Mouse (Mus musculus) gastrocnemius, postnatal 14 days (tissue): ENCODE data around the gene Gramd4. TPM values are rescaled to one million over a fixed set of nuclear protein-coding genes. Genes with fewer than 3 reads are reported as not detected.
"Not testable (repeated sequence)": the region's sequence is repeated elsewhere in the genome, so short reads cannot be mapped to it uniquely, and the experiment has no call there.

Source experiments
- DNase-seq: peaks from one replicate; pipeline ENCODE4 v3.0.0; 2021; ENCODE audit warnings: mixed read lengths
- intact Hi-C: fragments of 180-260 bp; cut with DNase I; formaldehyde crosslinking; loops from one replicate; pipeline ENCODE4 v1.15.1; 2025; ENCODE audit warnings: low total_unique reads
- total RNA-seq, 2 experiments: library from RNA; stranded (reverse); gene quantifications; 2 replicates each; pipeline ENCODE4 v1.2.3; 2021

Gramd4 gene
- total RNA-seq, 2 experiments from 2014 or later = 7.2 to 8.2 TPM

DNA sequence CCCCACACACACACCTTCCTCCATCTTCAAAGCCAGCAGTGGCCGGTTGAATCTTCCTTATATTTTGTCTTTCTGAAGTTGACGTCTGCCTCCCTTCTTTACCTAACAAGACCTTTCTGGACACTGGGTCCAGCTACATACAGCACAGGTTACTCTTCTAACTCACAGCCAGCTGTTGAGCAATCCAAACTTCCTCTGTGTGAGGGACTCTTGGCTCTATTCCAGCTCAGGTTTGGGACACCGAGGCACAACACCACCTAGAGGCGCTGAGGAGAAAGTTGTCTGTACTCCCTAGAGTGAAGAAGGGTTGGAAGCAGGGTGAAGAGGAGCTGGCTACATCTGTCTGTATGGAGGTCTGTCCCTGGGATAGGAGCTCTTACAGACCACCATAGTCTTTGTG is 15.1 kb upstream of the Gramd4 start:
- intact Hi-C loops = no loop called here
- DNase-seq = no peak

DNA sequence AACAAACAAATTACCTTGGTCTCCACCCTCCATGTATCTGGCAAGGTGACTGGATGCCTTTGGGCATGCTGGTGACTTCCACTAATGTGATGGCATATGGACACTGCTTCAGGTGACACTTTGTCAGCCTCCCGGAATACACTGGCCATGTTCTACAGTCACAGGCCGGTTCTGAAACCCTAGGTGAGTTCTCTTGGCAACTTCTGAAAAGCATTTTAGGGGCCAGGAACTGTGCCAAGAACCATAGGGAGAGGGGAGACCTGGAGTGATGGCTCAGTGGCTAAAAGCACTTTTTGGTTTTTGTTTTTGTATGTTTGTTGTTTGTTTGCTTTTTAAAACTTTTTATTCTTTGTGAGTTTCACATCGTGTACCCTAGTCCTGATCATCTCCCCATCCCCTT is 8.0 kb upstream of the Gramd4 start:
- intact Hi-C loops = no loop called here
- DNase-seq = no peak

DNA sequence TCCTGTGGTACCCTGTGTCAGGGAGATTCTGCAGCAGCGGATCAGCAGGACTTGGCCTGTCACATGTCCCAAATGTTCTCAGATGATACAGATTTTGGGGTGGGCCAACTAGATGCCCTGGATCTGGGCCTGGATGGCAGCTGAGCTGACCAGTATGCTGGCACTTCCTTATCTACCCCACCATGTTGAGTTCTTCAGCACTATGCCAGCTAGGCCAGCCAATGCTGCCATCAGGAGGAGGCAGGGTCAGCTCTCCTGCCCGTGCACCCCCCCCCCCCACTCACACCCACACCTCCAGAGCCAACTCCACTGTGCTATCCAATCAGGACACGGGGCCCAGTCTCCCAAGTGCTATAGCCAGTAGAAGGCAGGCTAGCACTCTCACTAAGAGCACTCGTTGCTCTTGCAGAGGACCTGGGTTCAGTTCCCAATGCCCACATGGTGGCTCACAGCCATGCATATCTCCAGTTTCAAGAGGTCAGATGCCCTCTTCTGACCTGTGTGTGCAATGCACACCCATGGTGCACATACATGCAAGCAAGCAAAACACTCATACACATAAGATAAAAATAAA is 7.2 kb upstream of the Gramd4 start:
- intact Hi-C loops = no loop called here
- DNase-seq = no peak

DNA sequence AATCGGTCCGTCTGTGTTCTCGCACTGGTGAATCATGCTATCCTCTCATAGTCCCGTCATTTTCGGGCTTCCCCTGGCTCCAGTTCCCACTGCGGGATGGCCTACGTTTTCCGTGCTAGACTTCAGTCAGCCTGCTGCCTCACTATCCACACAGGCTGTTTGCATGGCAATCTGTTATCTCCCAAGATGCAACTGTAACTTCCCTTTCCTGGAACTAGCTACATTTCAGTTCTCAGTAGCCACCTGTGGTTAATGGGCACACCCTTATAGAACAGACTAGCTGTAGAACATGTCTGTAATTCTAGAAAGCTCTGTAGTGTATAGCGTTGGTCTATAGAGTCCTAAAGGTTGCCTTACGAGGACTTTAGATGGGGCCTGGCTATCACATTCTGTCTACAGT is 6.3 kb upstream of the Gramd4 start:
- DNase-seq = no peak
- intact Hi-C loops = no loop called here

DNA sequence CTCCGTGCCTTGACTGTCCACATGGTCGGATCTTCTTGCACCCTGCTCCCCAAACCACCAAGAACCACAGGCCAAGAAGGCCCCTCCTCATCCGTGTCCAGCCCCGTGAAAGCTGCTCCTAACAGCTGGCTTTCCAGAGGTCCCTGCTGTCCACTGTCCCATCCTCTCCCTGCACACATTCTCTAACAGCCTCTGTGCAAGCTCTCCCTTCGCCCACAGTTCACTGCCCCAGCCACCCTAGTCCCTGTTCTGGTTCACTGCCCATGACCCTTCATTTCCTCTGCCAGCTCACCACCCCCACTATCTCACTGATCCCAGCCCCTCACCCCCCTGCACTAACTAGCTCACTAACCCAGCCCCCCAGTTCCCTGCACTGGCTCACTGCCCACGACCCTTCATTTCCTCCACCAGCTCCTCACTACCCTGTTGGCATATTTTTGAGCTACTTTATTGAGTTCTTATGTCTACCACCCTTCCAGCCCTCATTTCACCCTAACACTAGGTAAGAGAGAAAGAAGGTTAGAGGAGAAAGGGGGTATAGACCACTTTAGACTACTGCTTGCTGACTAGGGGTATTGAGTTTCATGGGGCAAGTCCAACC is 5.5 kb upstream of the Gramd4 start:
- no peak for DNase-seq
- intact Hi-C loops = no loop called here

DNA sequence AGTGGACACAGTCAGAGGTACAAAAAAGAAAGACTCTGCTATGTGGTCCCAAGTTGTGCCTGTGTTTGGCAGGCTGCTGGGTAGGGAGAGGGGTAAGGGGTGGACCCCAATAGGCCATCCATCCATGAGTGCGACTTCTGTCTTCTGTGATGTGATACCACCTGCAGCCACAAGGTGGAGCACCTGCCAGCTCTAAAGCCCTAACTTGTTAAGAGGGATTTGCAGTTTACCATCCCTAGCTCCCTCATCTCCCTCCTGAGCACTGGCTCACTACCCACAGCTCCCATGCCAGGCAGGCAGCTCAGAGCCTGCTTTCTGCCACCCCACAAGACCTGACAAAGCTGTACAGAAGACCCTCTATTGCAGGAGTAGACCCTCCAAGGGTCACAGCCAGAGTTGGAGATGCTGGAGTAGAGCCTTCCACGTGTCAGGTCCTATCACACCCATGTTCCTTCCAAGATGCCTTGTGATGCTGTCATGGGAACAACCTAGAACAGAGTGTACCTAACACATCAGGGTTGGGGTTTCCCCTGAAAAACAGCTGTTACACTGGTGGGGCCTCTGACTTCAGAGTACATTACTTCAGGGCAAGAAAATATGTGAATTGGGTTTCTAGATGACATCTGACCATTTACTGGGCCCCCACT is 3.5 kb upstream of the Gramd4 start:
- peak; percentile 72 for DNase-seq
- intact Hi-C loops = loop anchor here (2.0 kb wide), 1 partner anchor 71 kb away; no protein-coding TSS in a partner anchor

DNA sequence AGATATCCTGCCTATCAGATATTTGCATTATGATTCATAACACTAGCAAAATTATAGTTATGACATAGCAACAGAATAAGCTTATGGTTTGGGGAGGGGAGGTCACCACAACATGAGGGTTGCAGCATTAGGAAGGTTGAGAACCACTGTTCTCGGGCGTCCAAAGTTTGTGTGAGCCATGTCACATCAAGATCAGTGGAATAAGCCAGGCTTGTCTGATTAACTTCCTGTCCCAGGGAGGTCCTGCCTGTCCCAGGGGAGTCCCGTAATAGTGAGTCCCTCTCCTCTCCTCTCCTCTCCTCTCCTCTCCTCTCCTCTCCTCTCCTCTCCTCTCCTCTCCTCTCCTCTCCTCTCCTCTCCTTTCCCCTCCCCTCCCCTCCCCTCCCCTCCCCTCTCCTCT is 2.6 kb upstream of the Gramd4 start:
- intact Hi-C loops = loop anchor here (2.0 kb wide), 1 partner anchor 70 kb away; no protein-coding TSS in a partner anchor
- DNase-seq = not testable (repeated sequence)

DNA sequence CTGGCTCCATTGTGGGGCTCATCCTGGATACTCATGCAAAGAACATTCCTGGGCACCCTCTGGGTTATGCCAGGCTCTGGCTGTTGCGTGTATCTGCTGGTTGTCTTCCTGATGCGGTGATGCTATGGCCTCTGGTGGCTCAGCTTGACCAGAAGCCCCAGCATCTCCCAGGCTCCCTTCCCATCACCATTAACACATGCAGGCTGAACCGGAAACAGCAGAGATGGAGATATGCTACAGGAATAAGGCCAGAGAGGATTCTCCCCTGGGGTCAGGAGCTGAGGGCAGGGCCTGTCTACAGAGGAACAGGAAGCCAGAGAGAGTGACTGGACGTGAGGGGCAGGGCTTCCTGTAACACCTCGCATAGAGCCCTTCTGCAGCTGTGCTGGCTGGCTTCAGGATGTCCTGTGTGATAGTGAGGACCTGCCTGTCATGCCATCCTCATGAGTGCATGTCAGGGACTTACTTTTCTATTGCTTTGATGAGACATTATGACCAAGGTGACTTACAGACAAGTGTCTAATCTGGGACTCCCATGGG is 1.2 kb upstream of the Gramd4 start:
- intact Hi-C loops = no loop called here
- DNase-seq = no peak

DNA sequence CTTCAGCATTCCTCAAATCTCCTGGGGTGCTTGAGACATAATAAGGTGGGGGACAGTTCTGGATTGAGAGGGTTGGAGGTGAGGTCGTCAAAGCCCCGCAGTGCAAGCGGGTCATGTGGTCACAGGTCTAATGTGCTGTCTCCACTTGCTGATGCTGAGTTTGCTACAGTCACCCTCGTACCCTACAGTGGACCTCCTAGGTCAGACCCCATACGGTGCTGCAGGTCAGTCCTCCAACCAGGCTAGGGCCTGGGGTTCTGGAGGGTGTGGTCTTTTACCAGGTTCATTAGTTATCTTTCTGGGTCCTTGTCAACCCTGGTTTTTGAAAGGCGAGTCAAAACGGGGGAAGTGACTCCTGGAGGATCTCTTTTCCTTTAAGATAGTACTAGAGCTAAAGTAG is 413 bp downstream of the Gramd4 start:
- no peak for DNase-seq
- intact Hi-C loops = no loop called here

DNA sequence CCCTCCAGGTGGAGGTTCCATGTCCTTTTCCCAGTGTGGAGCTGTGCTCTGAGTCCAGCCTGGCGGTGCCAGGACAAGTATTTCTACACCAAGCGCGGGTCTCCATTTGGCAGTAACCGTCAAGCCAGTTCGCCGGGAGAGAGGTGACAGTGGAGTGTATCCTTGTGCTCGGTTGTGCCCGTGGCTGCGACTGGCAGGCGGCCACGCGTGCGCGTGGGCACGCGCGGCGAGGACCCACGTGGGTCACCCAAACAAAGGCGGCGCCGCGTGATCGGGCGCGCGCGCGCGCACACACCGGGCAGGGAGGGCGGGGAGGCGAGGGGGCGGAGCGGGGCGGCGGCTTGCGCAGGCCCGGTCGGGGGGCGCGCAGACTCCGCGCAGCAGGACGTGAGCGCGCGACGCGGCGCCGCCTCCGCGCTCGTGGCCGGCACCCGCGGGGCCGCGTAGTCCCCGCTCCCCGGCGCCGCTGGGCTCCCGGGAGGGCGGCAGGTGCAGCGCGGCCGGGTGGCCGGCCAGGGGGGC is 960 bp downstream of the Gramd4 start:
- intact Hi-C loops = no loop called here
- DNase-seq = peak; percentile 85

DNA sequence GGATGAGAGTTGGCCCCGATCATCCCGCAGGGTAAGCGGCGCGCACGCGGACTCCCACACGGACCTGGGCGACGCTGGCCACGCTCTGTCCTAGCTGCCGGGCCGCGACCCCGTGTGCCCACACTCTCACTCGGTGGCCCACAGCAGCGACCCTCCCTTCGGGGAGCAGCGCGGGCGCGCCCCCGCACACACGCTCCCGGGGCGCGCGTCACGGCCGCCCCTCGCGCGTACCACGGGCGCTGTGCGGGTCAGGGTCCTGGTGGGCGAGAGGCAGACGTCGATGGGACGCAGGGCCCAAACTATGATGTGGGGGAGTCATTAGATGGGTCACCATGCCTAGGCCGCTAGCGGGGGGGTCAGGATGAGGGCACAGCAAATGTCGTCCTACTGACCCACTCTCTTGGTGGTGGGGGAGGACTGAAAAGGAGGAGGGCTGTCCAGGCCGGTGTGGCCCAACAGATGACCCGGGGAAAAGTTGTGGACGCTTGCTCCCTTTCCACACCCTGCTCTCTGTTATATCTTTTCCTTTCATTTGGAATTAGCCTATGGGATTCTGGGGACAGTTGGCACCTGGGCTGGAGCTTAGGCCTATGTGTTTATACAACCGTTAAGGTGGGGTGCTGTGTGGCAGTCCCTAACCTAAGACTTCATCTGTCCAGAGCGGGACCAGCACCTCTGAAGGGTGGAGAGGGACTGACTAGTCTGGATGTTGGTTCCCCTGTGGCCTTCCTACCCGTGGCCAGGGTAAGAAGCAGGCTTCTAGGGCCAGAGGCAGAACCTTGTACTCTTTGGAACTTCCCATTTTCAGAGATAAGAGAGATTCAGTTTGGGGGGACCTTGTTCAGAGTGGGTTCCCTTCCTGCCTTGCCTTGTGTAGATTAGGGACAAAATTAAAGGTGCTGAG is 1.7 kb downstream of the Gramd4 start:
- intact Hi-C loops = no loop called here
- no peak for DNase-seq

DNA sequence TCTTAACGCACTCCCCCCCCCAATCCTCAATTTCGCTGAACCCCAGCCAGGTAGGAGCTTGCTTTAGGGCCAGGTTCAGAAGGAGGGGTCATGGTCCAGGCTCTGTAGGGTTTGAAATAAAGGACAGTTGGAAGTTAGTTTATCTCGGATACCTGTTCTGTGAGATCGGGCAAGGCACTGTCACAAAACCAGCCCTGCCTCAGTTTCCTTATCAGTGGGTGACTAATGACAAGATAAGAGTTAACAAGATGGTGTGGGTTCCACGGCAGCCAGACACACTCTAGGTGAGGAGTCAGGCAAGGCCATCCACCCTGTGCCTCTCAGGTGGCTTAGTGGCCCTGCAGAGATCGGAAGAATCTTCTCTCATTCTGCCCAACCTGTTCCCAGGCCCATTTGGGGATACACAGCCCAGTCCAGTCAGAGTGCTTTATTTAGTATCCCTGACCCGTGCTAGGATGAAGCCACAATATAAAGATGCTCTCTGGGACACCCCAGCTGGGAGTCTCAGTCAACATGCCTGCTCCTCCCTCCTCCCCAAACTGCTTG is 2.4 kb downstream of the Gramd4 start:
- DNase-seq = no peak
- intact Hi-C loops = no loop called here

DNA sequence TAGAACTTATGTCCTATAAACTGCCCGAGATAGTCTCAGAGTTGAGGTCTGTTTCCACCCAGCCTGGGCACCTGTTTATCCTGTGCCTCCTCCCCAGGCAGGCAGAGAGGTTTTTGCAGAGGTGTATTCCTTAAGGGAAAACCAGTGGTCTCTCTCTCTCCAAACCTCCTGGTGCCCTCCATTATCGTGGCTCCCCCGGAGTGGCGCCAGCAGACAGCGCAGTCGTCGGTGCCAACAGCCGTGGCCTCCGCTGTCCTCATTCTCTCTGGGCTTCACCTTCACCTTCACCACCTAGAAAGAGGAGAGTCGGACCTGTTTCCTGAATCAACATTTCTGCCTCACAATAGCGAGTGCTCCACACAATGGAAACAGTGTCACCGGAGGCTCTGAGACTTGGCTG is 3.1 kb downstream of the Gramd4 start:
- no peak for DNase-seq
- intact Hi-C loops = no loop called here

DNA sequence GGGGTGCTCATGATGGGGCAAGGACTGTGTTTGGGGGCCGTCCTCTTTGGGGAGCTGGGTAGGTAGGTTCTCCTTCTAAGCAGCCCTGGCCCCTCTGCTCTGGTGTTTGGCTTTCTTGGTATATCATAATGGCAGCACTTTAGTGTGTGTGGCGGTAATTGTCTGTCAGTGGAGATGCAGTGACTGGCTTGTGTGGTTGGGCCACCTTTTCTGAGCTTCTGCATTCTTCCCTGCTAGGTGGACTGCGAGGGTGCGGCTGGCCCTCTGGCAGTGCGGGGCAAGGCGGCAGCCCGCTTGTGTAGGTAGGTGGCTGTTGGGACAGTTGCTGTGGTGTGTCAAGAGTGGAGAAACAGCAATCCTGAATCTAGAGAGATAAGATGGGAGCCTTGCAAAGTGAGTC is 3.7 kb downstream of the Gramd4 start:
- intact Hi-C loops = no loop called here
- no peak for DNase-seq

DNA sequence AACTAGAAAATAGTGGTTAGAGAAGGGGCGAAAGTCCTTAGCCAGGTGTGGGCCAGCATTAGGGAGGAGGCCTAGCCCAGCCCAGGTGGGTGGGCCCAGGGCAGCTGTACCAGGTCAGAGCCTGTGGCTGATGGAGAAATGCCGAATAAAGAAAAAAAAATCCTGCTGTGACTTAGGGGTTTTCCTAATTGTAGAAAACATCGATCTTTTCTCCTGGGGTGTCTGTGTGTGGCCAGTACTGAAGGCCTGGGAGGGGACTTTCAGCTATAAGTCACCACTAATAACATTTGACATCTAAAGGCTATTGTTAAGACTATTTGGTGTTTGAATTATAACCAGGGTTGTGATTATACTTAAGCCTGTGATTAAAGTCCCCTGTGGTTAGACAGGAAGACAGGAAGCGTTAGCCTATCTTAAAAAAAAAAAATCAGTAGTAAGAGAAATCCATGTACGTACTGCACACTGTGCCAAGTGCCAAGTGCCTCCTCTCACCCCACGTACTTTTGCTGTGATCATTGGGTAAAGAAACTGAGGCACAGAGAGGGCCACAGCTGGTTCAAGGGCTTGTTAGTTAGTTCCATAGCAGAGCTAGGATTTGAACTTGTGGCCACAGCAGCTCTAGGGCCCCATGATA is 4.5 kb downstream of the Gramd4 start:
- DNase-seq = no peak
- intact Hi-C loops = no loop called here

DNA sequence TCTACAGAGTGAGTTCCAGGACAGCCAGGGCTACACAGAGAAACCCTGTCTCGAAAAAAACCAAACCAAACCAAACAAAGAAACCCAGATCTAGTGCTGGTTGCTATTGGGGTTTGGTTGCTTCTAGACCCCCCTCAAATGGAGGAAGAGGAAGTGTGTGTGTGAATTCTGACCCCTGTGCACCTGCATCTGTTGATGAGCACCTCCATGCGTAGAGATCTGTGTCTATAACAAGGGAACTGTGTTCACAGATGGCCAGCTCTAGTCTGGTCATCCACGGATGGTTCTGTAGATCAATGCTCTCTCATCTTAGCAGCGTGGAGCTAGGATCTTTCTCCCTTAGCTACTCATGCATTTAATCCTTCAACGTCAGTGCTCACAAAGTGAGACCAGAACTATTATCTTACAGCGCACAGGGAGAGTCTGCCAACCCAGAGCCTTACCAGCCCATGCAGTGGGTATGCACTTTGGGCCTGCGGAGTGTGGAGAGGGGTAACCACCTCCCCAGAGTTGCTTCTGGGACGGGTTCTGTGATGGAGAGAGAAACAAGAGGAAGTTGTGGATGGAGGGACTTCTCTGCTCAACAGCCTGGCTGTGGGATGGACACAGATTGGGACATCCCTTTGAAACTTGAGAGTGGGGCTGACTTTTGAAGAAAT is 6.8 kb downstream of the Gramd4 start:
- DNase-seq = no peak
- intact Hi-C loops = no loop called here

DNA sequence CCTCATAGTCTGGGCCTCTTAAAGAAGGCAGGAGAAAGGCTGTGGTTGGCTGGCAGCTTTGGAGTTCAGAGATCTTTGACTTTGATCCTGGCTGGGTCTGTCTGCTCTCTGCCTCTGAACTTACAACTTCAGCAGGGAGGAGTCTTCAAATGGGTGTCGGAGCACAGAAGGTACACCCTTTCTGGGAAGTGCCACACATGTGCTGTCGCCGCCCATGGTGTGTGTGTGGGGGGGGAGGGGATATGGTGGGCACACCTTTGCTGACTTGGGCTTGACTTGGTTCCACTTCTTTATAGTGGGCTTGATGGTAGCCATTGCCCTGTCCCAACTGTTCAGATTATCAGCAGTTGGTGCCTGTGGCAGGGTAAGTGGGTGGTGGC is 7.3 kb downstream of the Gramd4 start:
- no peak for DNase-seq
- intact Hi-C loops = no loop called here

DNA sequence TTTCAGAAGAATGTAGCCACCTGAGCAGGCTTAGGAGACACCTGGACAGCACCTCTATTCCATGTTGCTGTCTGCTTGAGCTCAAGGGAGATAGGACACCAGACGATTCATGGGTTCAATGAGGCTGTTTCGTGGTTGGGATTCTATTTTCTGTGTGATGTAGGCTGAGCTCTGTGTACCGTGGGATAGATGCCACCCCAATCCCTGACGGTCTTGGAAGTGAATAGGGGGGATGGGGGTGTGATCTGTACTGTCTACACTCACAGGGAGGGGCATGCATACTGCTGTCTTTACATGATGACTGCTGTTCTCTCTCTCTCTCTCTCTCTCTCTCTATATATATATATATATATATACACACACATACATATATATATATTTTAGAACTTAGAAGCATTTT is 7.9 kb downstream of the Gramd4 start:
- DNase-seq = no peak
- intact Hi-C loops = no loop called here
